Mouse (Mus musculus): ENCODE measurements around the gene Slc35a3. TPM values are rescaled to one million over a fixed set of nuclear protein-coding genes. Genes with fewer than 3 reads are reported as not detected.

Slc35a3 gene
- polyA plus RNA-seq, 1 experiment, result 3.6 TPM

- H3K4me3 ChIP-seq, result no peak overlapping the region
- H3K36me3 ChIP-seq (ENCODE audit: control insufficient read depth, insufficient read depth), result no peaks in the 10 kb centered on the region
- no peak for TF ChIP-seq MYOD1 (IDR thresholded peaks at IDR 0.05; ENCODE audit: control insufficient read depth in 1 of 3, insufficient read length in 2 of 3, low read depth in 2 of 3)
- TF ChIP-seq POLR2AphosphoS2 (IDR thresholded peaks at IDR 0.05; ENCODE audit: insufficient read length, low read depth), result no peak
- no peak for TF ChIP-seq E2F4 (IDR thresholded peaks at IDR 0.05; ENCODE audit: insufficient read depth)
- no peak for TF ChIP-seq TCF12 (IDR thresholded peaks at IDR 0.05; ENCODE audit: insufficient read depth, poor library complexity, severe bottlenecking)
- no peak for TF ChIP-seq CEBPB (IDR thresholded peaks at IDR 0.05; ENCODE audit: insufficient read depth, poor library complexity, severe bottlenecking)
- TF ChIP-seq MYOG (IDR thresholded peaks at IDR 0.05; ENCODE audit: control insufficient read depth in 1 of 3, insufficient read depth in 1 of 3, insufficient read length in 2 of 3, low read depth in 2 of 3), result no peak
- no peak for TF ChIP-seq MAX (IDR thresholded peaks at IDR 0.05; ENCODE audit: low read depth)
- H3K27me3 ChIP-seq (ENCODE audit: control insufficient read depth, insufficient read depth, insufficient read length), result no peaks in the 10 kb centered on the region
- H3K4me2 ChIP-seq (ENCODE audit: low read depth), result no peak overlapping the region
- no peak overlapping the region for H3ac ChIP-seq (ENCODE audit: control insufficient read depth, insufficient read length)
- no peaks in the 10 kb centered on the region for H3K79me2 ChIP-seq (ENCODE audit: control insufficient read depth, insufficient read depth)
Observed at GRCm38 (mm10) chr3:116620636-116621370, 91.8 kb downstream of the Slc35a3 start.

Other genes with a start within 250 kb of the Slc35a3 start
- gene Rtca, start 204.6 kb downstream of the Slc35a3 start, polyA plus RNA-seq (2012; fragmentation: generic; extraction: Trizol), result 51.0 TPM
- 4.2 TPM for gene Dbt, start 199.8 kb downstream of the Slc35a3 start, polyA plus RNA-seq (2012; fragmentation: generic; extraction: Trizol)
- 2.4 TPM for gene Lrrc39, start 149.9 kb downstream of the Slc35a3 start, polyA plus RNA-seq (2012; fragmentation: generic; extraction: Trizol)
- 1.3 TPM for gene Sass6, start 117.8 kb downstream of the Slc35a3 start, polyA plus RNA-seq (2012; fragmentation: generic; extraction: Trizol)
- gene Trmt13, start 98.2 kb downstream of the Slc35a3 start, polyA plus RNA-seq (2012; fragmentation: generic; extraction: Trizol), result 2.9 TPM
- 11.5 TPM for gene Mfsd14a, start 50.2 kb downstream of the Slc35a3 start, polyA plus RNA-seq (2012; fragmentation: generic; extraction: Trizol)
- gene Gm43191, start 31.6 kb downstream of the Slc35a3 start, polyA plus RNA-seq (2012; fragmentation: generic; extraction: Trizol), result not detected
- 35.8 TPM for gene Agl, start 95.3 kb upstream of the Slc35a3 start, polyA plus RNA-seq (2012; fragmentation: generic; extraction: Trizol)
- gene Frrs1, start 146.6 kb upstream of the Slc35a3 start, polyA plus RNA-seq (2012; fragmentation: generic; extraction: Trizol), result 12.7 TPM

All from myocyte (in vitro differentiated cells).